Mouse (Mus musculus) ES-Bruce4 (cell line): ENCODE data around the gene Vps26c.

ENCODE experiments used
- CTCF ChIP-seq: IDR thresholded peaks from one replicate; pipeline ENCODE4 v1.8.1; 2011; ENCODE audit warnings: low read depth, low read length
- EP300 ChIP-seq: IDR thresholded peaks from 2 replicates; pipeline ENCODE4 v1.6.1; 2011; ENCODE audit warnings: low read depth, low read length; ENCODE audit not compliant: insufficient read depth
- POLR2A ChIP-seq: IDR thresholded peaks from one replicate; pipeline ENCODE4 v1.8.1; 2011; ENCODE audit warnings: low read length; ENCODE audit not compliant: insufficient read depth

DNA sequence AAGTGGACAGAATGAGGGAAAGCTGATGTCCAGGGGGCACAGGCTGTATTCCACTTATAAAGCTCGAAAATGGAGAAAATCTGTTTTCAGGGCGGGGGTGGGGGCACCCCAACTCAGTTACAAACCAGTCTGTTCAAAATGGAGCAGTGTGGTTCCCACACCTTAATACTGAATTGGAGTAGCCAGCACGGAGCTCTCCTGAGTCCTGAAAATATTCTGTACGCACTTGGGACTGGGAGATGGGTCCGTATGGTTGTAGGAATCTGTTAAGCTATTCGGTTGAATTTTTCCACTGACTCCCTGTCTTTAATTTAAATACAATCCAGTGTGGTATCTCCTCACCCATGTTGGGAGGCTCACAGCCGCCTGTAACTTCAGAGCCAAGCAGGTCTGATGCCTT lies 28.7 kb upstream of the Vps26c start:
- TF ChIP-seq EP300 (no peak), CTCF (no peak), POLR2A (no peak)
